Mouse (Mus musculus): ENCODE measurements around the gene Engase. TPM values are rescaled to one million over a fixed set of nuclear protein-coding genes. Genes with fewer than 3 reads are reported as not detected.

Gene Engase
- polyA plus RNA-seq, 1 experiment from 2014 or later, result 4.8 TPM

DNA sequence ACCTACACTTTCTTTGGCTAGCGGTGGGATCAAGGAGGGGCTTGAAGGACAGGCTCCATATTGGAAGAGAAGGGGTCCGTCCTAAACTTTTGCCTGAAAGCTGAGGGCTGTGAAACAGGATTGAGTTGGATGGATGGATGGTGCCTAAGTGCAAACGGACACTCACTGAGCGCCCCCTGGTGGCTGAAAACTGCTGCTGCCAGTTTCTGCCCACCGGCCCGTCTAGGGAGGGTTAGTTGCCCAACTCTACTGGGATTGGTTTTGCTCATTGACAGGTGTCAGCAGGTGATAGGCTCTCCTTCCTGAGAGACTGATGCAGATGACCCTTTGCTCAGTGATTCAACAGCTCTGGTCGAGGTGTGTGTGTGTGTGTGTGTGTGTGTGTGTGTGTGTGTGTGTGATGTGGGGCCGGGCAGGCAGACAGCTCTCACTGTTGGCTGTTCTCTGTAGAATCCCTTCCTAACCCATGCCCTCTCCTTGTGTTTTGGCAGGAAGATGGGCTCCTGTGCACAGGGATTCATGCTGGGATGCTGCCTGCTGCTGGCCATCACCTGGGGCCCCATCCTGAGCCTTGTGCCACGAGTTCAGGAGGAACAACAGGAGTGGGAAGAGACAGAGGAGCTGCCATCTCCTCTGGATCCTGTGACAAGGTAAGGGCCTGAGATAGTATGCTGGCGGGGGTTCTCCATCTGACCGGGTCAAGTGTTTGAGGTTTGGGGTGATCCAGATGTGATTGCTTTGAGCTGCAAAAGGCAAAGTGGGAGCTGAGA is 33.2 kb upstream of the Engase start:
- ATAC-seq (ENCODE audit: insufficient number of reproducible peaks, insufficient read depth, low FRiP score, low read depth), result no peak
- 0 out of 2 replicates have a peak, but pooled peaks cover 8% of the 10 kb centered on the region for H3K36me3 ChIP-seq (ENCODE audit: control insufficient read depth, insufficient read depth, low read length)
- H3K27me3 ChIP-seq (ENCODE audit: control insufficient read depth, insufficient read depth, low read length), result peaks cover 5% of the 10 kb centered on the region; the same call in 1 of the 2 replicates
- H3K27ac ChIP-seq (replicated peaks in 1 of 2; ENCODE audit: control insufficient read depth in 1 of 2, insufficient read depth in 1 of 2, low read depth in 2 of 2, low read length in 2 of 2), result no peak overlapping the region
- H3K4me1 ChIP-seq (ENCODE audit: control insufficient read depth in 2 of 2, insufficient read depth in 2 of 2, low read length in 2 of 2), result peaks cover 12 to 17% of the 10 kb centered on the region in 2 experiments; a peak in 3 of 4 replicates
- 28% methylated on average over 11 of the region's 11 CpGs for WGBS
- H3K4me3 ChIP-seq (ENCODE audit: control insufficient read depth in 1 of 2, insufficient read depth in 1 of 2, low read depth in 1 of 2, low read length in 2 of 2), result no peak overlapping the region
- H3K9ac ChIP-seq (ENCODE audit: low read length), result no peak overlapping the region
- no peaks in the 10 kb centered on the region for H3K9me3 ChIP-seq (ENCODE audit: control insufficient read depth, low read length)
- H3K4me2 ChIP-seq (ENCODE audit: low read length), result no peak overlapping the region

DNA sequence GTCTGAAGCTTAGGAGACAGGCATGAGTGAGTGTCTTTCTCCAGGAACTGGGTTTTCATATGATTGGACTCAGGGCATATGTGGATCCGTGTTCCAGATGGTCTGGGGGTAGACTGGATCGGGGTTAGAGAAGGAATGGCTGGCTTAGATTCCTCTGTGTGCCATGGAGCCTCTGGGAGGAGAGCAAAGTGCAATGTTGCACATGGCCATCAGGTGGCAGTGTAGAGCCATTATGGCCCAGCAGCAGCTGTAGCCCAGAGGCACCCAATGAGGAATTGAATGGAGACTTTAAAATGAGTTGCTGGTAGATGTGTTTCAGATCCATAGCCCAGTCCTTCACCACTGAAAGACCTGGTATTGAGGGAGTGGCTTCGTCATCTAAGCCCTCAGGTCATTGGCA is 30.8 kb upstream of the Engase start:
- 0 out of 2 replicates have a peak, but pooled peaks cover 9% of the 10 kb centered on the region for H3K36me3 ChIP-seq (ENCODE audit: control insufficient read depth, insufficient read depth, low read length)
- H3K4me1 ChIP-seq (ENCODE audit: control insufficient read depth in 2 of 2, insufficient read depth in 2 of 2, low read length in 2 of 2), result peaks cover 5 to 7% of the 10 kb centered on the region in 2 experiments; a peak in 3 of 4 replicates
- 11% methylated on average over 3 of the region's 3 CpGs for WGBS
- no peak overlapping the region for H3K4me3 ChIP-seq (ENCODE audit: control insufficient read depth in 1 of 2, insufficient read depth in 1 of 2, low read depth in 1 of 2, low read length in 2 of 2)
- H3K9ac ChIP-seq (ENCODE audit: low read length), result no peak overlapping the region
- no peak for ATAC-seq (ENCODE audit: insufficient number of reproducible peaks, insufficient read depth, low FRiP score, low read depth)
- peaks cover 5% of the 10 kb centered on the region; the same call in 1 of the 2 replicates for H3K27me3 ChIP-seq (ENCODE audit: control insufficient read depth, insufficient read depth, low read length)
- no peak overlapping the region for H3K4me2 ChIP-seq (ENCODE audit: low read length)
- no peak overlapping the region for H3K27ac ChIP-seq (replicated peaks in 1 of 2; ENCODE audit: control insufficient read depth in 1 of 2, insufficient read depth in 1 of 2, low read depth in 2 of 2, low read length in 2 of 2)
- H3K9me3 ChIP-seq (ENCODE audit: control insufficient read depth, low read length), result no peaks in the 10 kb centered on the region

DNA sequence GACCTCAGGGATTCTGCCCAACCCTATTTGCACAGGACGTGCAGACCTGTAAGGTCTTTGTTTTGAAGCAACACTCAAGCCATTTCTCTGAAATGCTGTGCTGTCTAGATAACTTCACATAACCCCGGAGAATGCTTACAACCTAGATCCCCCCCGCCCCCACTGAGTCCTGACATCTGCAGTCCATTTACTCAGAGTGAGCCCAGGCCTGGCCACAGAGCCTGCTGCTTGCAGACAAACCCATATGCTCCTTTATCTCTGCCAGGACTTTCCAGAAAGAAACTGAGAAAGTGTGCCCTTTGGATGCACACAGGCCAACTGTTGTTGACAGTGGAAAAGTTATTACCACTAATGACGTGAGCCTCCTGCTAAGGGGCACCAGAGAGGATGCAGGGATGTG is 29.3 kb upstream of the Engase start:
- Histone ChIP-seq H3K36me3 (ENCODE audit: control insufficient read depth, insufficient read depth, low read length) (0 out of 2 replicates have a peak, but pooled peaks cover 9% of the 10 kb centered on the region), H3K9me3 (ENCODE audit: control insufficient read depth, low read length) (no peaks in the 10 kb centered on the region), H3K4me1 (ENCODE audit: control insufficient read depth in 2 of 2, insufficient read depth in 2 of 2, low read length in 2 of 2) (peaks cover 5 to 7% of the 10 kb centered on the region in 2 experiments; a peak in 3 of 4 replicates), H3K27me3 (ENCODE audit: control insufficient read depth, insufficient read depth, low read length) (peaks cover 5% of the 10 kb centered on the region; the same call in 1 of the 2 replicates), H3K4me3 (ENCODE audit: control insufficient read depth in 1 of 2, insufficient read depth in 1 of 2, low read depth in 1 of 2, low read length in 2 of 2) (no peak overlapping the region), H3K4me2 (ENCODE audit: low read length) (no peak overlapping the region), H3K27ac (replicated peaks in 1 of 2; ENCODE audit: control insufficient read depth in 1 of 2, insufficient read depth in 1 of 2, low read depth in 2 of 2, low read length in 2 of 2) (no peak overlapping the region), H3K9ac (ENCODE audit: low read length) (no peak overlapping the region)
- no peak for ATAC-seq (ENCODE audit: insufficient number of reproducible peaks, insufficient read depth, low FRiP score, low read depth)
- WGBS, result 65% methylated on average over 4 of the region's 4 CpGs

DNA sequence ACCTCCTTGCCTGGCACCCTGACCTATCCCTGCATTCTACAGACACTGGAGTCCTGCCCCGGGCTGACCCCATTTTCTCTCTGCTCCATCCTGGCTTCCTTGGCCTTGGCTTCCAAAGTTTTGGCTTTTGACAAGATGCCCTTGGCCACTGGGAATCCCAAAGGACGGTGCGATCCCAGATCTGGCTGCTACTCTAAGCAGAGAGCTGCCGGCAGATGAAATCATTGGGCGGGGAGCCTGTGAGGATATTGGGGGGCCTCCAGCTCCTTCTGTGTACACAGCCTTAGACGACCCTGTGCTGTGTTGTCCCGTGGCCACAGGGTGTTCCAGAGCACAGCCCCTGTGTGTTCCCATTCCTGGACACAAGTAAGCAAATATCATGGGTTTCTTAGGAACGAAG is 28.2 kb upstream of the Engase start:
- no peaks in the 10 kb centered on the region for H3K4me1 ChIP-seq (ENCODE audit: control insufficient read depth in 2 of 2, insufficient read depth in 2 of 2, low read length in 2 of 2)
- H3K27me3 ChIP-seq (ENCODE audit: control insufficient read depth, insufficient read depth, low read length), result peaks cover 5% of the 10 kb centered on the region; the same call in 1 of the 2 replicates
- ATAC-seq (ENCODE audit: insufficient number of reproducible peaks, insufficient read depth, low FRiP score, low read depth), result no peak
- WGBS, result 82% methylated on average over 8 of the region's 8 CpGs
- H3K9ac ChIP-seq (ENCODE audit: low read length), result no peak overlapping the region
- no peaks in the 10 kb centered on the region for H3K9me3 ChIP-seq (ENCODE audit: control insufficient read depth, low read length)
- no peak overlapping the region for H3K4me3 ChIP-seq (ENCODE audit: control insufficient read depth in 1 of 2, insufficient read depth in 1 of 2, low read depth in 1 of 2, low read length in 2 of 2)
- 0 out of 2 replicates have a peak, but pooled peaks cover 9% of the 10 kb centered on the region for H3K36me3 ChIP-seq (ENCODE audit: control insufficient read depth, insufficient read depth, low read length)
- H3K27ac ChIP-seq (replicated peaks in 1 of 2; ENCODE audit: control insufficient read depth in 1 of 2, insufficient read depth in 1 of 2, low read depth in 2 of 2, low read length in 2 of 2), result no peak overlapping the region
- H3K4me2 ChIP-seq (ENCODE audit: low read length), result no peak overlapping the region

DNA sequence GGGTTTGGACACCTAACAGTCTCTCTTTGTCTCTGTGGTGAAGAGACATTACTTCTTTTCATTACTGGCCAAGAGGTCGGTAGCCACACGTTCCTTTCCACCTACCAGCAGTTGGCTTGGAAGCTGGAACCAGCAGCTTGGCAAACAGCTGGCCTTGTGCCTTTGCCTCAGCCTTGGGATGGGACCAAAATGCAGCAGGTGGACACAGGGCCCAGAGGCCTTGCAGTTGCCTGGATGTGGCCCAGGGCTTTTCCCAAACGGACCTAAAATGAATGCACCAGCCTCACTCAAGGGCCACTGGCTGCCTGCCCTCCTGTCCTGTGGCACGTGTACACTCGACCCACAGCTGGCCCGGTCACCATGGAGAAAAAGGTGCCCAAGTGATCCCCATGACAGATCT is 25.4 kb upstream of the Engase start:
- H3K27ac ChIP-seq (replicated peaks in 1 of 2; ENCODE audit: control insufficient read depth in 1 of 2, insufficient read depth in 1 of 2, low read depth in 2 of 2, low read length in 2 of 2), result no peak overlapping the region
- H3K9me3 ChIP-seq (ENCODE audit: control insufficient read depth, low read length), result no peaks in the 10 kb centered on the region
- no peak overlapping the region for H3K4me2 ChIP-seq (ENCODE audit: low read length)
- H3K36me3 ChIP-seq (ENCODE audit: control insufficient read depth, insufficient read depth, low read length), result 0 out of 2 replicates have a peak, but pooled peaks cover 9% of the 10 kb centered on the region
- H3K4me3 ChIP-seq (ENCODE audit: control insufficient read depth in 1 of 2, insufficient read depth in 1 of 2, low read depth in 1 of 2, low read length in 2 of 2), result no peak overlapping the region
- no peaks in the 10 kb centered on the region for H3K27me3 ChIP-seq (ENCODE audit: control insufficient read depth, insufficient read depth, low read length)
- ATAC-seq (ENCODE audit: insufficient number of reproducible peaks, insufficient read depth, low FRiP score, low read depth), result no peak
- H3K9ac ChIP-seq (ENCODE audit: low read length), result no peak overlapping the region
- 82% methylated on average over 6 of the region's 6 CpGs for WGBS
- H3K4me1 ChIP-seq (ENCODE audit: control insufficient read depth in 2 of 2, insufficient read depth in 2 of 2, low read length in 2 of 2), result no peaks in the 10 kb centered on the region

DNA sequence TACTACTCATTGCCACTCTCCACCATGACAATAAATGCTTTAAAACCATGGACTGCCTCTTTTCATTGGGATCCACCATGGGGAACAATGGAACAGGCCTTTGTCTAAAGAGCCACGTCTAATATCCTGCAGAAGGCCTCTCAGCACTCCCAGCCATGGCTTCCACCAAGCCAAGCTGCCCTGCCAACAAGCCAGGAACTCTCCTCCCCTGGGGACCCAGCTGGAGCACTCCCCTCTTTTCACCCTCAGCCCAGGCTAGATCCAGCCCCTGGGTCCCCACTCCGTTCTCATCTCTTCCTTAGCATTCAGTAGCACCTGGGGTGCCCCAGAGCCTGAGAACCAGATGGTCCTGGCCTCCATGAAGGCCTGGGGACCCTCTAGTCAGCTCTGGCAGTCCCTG is 23.7 kb upstream of the Engase start:
- Histone ChIP-seq H3K9me3 (ENCODE audit: control insufficient read depth, low read length) (no peaks in the 10 kb centered on the region), H3K9ac (ENCODE audit: low read length) (no peak overlapping the region), H3K27ac (replicated peaks in 1 of 2; ENCODE audit: control insufficient read depth in 1 of 2, insufficient read depth in 1 of 2, low read depth in 2 of 2, low read length in 2 of 2) (no peak overlapping the region), H3K27me3 (ENCODE audit: control insufficient read depth, insufficient read depth, low read length) (no peaks in the 10 kb centered on the region), H3K4me1 (ENCODE audit: control insufficient read depth in 2 of 2, insufficient read depth in 2 of 2, low read length in 2 of 2) (no peaks in the 10 kb centered on the region), H3K36me3 (ENCODE audit: control insufficient read depth, insufficient read depth, low read length) (0 out of 2 replicates have a peak, but pooled peaks cover 6% of the 10 kb centered on the region), H3K4me2 (ENCODE audit: low read length) (no peak overlapping the region), H3K4me3 (ENCODE audit: control insufficient read depth in 1 of 2, insufficient read depth in 1 of 2, low read depth in 1 of 2, low read length in 2 of 2) (no peak overlapping the region)
- ATAC-seq (ENCODE audit: insufficient number of reproducible peaks, insufficient read depth, low FRiP score, low read depth), result no peak
- WGBS, result 61% methylated on average over 2 of the region's 2 CpGs

DNA sequence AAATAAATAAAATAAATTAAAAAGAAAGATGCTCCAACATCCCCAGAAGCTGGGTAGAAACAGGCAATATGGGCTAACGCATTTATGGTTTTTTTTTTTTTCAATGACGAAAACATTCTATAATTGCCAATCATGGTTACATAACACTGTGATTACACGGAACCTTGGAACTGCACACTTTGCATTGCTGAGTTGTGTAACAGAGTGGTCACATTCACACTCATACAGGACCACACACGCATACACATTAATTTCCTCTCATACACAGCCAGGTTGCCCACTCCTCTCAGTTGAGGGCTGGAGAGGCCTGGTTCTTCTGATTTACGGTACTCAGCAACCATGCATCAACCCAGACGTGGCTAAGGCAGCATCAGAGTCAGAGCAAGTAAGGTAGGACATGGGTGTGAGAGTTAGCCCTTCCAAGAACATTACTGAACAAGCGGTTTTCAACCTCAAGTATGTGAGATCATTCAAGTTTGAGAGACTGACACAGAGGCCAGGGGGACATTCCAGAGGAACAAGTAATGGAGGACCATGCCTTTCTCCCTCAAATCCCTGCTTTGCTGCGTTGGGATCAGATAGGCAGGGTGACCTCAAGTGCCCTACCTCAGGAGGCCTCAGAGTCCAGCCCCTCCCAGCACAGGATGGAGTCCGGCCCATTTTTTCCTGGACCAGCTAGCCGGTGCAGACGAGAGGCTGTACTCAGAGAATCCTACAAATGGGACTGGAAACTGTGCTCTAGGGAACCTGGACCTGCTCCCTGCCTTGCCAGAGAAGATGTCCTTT is 22.6 kb upstream of the Engase start:
- WGBS, result 64% methylated on average over 11 of the region's 11 CpGs
- no peaks in the 10 kb centered on the region for H3K9me3 ChIP-seq (ENCODE audit: control insufficient read depth, low read length)
- no peaks in the 10 kb centered on the region for H3K36me3 ChIP-seq (ENCODE audit: control insufficient read depth, insufficient read depth, low read length)
- H3K4me1 ChIP-seq (ENCODE audit: control insufficient read depth in 2 of 2, insufficient read depth in 2 of 2, low read length in 2 of 2), result peaks cover 3 to 4% of the 10 kb centered on the region in 2 experiments; a peak in 2 of 4 replicates
- no peak overlapping the region for H3K27ac ChIP-seq (replicated peaks in 1 of 2; ENCODE audit: control insufficient read depth in 1 of 2, insufficient read depth in 1 of 2, low read depth in 2 of 2, low read length in 2 of 2)
- H3K4me2 ChIP-seq (ENCODE audit: low read length), result no peak overlapping the region
- no peaks in the 10 kb centered on the region for H3K27me3 ChIP-seq (ENCODE audit: control insufficient read depth, insufficient read depth, low read length)
- H3K4me3 ChIP-seq (ENCODE audit: control insufficient read depth in 1 of 2, insufficient read depth in 1 of 2, low read depth in 1 of 2, low read length in 2 of 2), result no peak overlapping the region
- ATAC-seq (ENCODE audit: insufficient number of reproducible peaks, insufficient read depth, low FRiP score, low read depth), result no peak
- H3K9ac ChIP-seq (ENCODE audit: low read length), result no peak overlapping the region
